Mouse (Mus musculus) lung, postnatal 36 days (tissue): ENCODE data around the gene Casp12.
"Not testable (repeated sequence)": the region's sequence is repeated elsewhere in the genome, so short reads cannot be mapped to it uniquely, and the experiment has no call there.

ENCODE experiments used
- DNase-seq: peaks from one replicate; pipeline ENCODE4 v3.0.0; 2022; ENCODE audit warnings: mixed read lengths

Gene Casp12

DNA sequence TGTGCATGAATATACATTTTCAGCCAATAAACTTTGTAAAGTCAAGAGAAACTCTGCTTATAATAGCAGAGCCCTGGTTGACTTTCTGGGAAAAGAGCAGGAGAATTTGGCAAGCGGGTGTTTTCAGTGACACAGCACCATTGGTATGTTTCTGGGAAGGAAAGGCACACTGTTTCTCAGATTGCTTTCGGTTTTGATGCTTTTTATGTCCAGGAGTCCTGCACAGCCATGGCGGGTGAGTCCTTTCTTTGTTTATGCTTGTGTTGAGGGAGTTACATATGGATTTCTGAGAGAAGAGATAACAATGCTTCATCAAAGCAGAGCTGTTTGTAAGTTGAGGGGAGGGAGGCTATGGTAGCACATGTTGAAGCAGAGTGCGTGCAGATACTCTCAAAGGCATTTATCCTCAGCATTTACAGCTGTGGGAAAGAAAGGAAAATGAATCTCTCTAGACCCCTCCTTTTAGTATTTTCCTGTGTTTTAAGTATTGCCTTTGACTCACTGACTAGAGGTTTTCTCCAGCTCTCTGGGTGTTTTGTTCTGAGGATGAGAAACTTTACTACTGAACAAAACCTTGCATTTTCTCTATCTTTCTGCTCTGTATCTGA is at the start of gene Casp12:
Casp12 (plus strand) TSS at position 140 of the 608 bp plus-strand sequence.
- peak; percentile 37 for DNase-seq

DNA sequence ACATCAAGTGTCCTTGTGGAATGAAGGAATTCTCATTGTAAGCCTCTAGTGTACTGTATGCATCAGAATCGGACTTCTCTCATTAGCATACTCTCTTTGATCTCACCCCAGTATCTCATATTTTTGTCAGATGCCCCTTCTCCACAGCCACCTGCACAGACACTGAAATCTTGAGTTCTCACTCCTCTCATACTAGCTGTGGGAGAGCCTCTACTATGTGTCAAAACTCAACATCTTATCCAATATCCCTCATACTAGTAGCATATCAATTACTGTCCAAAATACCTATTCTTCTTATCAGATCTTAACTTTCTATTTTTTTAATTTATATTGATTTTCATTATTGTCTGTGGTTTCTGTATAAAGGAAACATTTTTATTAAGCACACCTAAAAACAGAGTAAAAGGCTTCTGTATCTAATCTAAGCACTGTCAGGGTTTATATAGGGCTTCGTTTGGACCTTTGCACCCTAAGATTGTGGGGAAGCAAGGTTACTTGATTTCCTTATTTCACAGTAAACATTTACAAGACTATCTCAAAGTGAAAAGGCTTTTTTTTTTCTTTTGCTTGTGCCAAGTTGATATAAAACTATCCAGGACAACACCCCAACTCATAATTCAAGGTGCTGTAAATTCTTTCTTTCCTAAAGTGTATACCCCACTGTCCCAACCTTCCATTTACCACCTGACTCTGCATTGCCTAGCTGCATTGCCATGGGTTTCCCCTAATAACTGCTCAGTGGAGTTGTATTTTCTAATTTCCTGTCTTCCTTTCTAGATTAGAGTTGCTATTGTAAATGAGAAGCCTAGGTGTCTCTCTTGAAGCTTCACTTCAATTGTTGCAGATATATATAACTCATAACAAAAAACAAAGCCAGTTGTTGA is 48.6 kb upstream of the Casp12 start:
- DNase-seq, result no peak

DNA sequence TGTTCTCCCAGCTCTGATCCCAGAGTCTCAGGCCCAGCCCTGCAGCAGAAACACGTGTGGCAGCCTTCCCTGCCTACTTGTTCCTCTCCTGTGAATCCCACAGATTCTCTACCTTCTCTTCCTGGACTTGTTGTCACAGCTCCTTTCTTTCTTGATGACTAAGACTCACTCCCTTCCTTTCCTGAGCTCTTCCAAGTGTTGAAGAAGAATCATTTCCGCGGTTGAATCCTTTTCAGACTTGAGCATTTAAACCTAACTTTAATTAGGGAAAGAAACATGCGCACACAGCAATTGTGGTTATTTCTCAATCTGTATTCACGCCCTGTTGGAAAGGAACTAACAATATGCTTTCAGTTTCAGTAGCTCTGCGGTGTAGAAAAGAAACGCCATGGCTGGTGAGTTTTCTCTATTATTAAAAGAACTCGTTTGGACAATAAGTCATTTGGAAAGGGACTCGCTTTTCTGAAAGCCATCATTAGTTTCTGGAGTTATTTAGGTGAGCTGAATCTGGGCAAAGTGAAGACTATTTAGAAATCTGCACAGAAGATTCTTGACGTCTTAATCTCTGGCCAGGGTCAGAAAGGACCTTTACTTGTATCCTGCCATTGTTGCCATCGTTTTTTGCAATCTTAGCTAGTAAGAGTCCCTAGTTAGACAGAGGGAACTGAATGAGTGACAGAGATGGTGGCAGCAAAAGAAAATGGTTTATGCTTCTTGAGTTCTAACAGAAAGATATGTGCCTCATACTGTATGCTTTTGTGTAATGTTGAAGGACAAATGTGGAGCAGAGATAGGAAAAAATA is 46.7 kb upstream of the Casp12 start, which contains the start of gene Casp1:
Casp1 (plus strand) TSS at position 189 of the 803 bp plus-strand sequence.
- peak; percentile 45 for DNase-seq

DNA sequence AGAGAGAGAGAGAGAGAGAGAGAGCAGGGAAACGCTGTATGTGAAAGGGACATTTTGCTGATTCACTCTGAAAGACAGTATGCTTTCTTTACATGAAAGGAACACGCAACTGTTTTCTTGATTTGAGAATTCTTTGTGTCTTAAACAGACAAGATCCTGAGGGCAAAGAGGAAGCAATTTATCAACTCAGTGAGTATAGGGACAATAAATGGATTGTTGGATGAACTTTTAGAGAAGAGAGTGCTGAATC is 46.2 kb upstream of the Casp12 start:
- no peak for DNase-seq

DNA sequence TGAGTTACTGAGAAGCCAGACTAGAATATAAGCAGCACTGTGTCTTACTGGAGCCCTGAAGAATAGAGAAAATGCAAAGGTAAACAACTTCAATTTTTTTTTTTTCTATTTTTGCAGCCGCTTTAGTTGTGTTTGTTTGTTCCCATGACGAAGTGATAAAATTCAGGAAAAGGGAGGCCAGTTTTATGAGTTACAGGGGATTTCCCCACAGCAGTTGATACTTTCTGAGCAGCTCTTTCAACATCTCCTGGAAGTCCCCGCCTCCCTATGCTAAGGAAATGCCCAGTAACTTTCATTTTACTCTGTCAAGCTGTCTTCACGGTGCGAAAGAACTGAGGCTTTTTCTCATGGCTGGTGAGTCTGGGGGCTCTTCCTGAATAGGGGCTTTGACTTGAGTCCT is 36.7 kb upstream of the Casp12 start, which contains the start of gene Casp4:
Casp4 (plus strand) TSS at position 268 of the 400 bp plus-strand sequence.
- peak; percentile 68 for DNase-seq

DNA sequence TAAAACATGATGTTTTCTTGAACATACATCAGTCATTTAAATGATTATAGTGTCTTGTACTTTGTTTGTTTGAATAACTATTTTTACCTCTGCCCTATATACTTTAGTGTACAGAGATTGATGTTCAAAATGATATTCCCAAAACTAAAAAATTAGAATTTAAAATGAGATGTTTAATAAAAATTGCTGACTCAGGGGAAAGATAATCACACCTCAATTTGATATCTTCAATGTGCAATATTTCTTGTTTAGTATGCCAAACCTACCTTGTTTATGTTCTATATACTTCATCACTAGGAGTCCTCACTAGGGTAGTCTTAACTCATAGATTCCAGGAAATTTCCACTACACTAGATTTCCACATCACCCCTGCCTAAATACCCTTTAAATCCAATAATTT is 35.1 kb upstream of the Casp12 start:
- DNase-seq, result no peak

DNA sequence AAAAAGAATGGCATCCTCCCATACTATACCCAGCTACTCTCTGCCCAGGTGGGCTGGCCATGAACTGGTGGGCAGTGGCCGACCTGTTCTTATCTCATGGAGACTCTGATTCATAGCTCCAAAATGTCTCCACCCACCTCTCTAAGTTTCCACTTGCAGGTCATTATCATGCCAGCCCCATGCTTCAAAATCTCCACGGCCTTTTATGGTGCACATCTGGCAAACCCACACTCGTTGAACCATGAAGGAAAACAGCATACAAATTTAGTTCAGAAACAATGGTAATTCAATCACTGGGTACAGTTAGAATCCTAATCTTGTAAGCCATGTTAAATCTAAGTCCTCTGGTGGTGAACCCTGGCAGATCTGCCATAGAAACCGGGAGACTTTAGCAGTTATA is 33.8 kb upstream of the Casp12 start:
- DNase-seq, result peak; percentile 30

DNA sequence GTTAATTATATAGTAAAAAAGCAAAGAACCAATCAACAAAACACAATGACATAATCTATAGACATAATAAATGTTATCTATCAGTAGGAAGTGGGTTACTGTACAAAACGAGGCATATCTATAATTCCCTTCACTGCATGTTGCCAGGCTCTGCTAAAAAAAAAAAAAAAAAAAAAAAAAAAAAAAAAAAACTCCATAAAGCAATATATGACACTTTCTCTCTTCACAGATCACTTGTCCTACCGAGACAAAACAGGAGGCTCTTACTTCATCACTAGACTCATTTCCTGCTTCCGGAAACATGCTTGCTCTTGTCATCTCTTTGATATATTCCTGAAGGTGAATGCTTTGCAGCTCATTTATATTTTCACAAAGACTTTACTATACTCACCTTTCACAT is 17.0 kb upstream of the Casp12 start:
- DNase-seq, result no peak

DNA sequence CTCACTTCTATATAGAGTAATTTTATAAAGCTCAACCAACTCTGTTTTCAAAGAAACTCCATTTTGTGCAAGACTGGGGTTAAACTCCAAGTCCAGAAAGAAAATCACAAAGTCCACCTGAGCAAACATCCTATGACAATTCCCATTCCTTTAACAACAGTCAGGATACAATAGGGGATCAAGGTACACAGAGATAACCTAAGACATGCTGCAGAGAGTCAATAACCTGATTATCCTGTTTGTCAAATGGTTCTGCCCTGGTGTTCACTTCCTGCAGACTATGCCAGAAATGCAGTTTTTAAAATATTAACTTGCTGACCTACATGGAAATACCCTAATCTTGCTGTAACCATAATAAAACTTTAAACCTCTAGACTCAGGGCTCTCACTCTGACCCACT is 12.8 kb upstream of the Casp12 start:
- no peak for DNase-seq

DNA sequence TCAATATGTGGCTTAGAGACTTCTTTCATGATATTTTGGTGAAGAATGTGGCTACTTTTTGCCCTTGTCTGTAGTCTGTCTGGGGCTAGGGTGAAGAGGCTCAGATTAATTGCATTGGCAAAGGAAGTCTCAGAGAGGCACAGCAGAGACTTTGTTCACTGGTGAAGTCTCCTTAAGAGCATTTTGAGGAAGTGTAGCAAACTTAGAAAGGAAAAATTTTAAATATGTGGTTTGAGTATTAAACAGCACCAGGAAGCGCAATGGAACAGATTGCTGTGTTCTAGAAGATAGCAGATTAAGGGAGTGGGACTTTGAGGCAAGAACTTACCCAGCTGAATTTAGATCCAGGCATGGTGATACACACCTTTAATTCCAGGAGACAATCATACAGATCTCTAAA is 11.8 kb upstream of the Casp12 start:
- no peak for DNase-seq

DNA sequence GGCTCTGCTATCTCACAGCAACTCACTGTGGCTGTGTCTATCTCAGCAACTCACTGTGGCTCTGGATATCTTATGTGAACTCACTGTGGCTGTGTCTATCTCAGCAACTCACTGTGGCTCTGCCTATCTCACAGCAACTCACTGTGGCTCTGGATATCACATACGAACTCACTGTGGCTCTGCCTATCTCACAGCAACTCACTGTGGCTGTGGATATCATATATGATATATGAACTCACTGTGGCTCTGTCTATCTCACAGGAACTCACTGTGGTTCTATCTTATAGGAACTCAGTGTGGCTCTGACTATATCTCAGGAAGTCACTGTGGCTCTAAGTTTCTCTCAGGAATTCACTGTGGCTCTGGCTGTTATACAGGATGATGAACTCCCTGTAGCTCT is 2.1 kb upstream of the Casp12 start:
- no peak for DNase-seq

DNA sequence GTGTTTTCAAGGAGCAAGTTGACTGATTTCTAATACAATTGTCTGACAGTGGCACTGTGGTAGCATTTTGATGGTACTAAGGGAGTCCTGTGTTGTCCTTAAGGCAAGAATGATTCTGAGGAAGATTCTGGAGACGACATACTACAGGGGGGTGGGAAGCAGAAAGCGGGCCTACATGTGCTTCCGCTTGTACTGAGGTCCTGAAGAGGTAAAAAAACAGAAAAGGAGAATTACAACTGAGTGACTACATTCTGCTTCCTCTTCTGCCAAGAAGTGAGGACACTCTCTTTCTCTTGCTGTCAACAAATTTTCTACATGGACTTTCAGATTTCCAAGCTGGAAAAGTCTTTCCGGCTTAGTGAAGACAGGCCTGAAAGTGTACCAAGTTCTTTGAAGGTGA is 1.1 kb upstream of the Casp12 start:
- DNase-seq, result no peak

DNA sequence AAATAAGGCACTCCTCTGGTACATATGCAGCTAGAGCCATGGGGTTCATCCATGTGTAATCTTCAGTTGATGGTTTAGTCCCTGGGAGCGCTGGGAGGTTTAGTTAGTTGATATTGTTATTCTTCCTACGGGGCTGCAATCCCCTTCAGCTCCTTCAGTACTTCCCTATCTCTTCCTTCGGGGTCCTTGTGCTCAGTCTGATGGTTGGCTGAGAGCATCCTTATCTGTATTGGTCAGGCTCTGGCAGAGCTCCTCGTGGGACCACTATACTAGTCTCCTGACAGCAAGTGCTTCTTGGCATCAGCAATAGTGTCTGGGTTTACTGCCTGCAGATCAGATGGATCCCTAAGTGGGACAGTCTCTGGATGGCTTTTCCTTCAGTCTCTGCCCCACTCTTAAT is 2.2 kb downstream of the Casp12 start:
- no peak for DNase-seq

DNA sequence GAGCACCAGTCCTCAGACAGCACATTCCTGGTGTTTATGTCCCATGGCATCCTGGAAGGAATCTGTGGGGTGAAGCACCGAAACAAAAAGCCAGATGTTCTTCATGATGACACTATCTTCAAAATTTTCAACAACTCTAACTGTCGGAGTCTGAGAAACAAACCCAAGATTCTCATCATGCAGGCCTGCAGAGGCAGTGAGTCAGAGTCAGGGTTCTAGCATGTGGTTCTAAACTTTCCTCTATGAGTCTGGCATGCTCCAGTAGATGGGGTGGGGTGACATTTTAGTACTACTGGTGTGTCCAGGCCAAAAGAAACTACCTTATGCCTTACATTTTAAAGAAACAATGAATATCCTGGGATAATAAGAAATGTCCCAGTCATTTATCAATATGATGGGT is 8.4 kb downstream of the Casp12 start:
- no peak for DNase-seq

DNA sequence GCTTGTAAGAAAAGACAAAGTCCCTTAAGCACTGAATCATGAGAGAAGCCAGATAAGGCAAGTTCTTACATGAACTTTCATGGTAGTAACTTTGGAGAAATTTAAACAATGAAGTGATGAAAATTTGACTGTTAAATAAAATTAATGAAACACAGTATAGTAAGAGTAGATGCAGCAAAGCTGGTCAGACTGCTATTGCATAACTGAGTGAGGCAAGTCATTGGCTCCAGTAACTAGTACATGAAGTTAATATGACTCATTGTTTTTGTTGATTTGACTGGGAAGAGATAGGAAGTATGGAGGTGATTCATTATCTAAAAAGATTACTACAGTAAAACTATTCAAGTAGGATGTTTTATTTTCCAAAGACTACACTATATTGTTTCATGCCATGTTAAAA is 11.6 kb downstream of the Casp12 start:
- peak; percentile 19 for DNase-seq

DNA sequence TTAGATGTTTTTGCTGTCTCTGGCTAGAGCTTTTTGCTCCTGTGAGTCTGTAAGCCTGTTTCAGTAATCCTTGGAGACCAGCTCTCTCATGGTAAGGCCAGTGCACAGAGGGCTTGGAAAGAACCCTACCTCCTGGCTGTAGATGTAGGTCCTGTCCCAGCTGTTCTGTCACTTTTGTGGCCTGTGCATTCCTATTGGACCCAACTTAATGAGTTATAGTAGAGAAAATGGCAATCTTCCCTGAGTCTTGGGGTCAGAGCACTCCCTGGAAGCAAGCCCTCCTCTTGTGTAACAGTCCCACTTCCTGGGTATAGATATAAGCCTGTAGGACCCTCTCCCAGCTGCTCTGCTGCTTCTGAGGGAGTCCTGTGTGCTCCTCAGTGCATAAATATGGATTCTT is 48.3 kb downstream of the Casp12 start:
- no peak for DNase-seq

DNA sequence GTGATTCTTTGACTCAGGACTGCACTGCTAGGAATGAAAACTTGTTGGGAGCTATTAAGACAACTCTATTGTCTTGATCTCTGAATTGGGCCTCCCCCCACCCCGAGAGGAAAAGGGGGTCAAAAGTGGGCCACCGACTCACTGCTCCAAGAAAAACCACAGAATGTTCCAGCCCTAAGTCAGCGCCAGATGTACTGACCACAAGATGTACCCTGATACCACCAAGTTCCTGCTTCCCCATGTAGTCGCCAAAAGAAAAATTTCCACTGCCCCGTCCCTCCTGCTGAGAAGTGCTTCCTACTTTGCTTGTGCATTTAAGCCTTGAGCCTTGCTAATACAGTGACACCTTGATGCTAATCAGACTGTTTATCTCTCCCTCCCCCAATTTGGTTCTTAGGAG is 50.6 kb downstream of the Casp12 start:
- not testable (repeated sequence) for DNase-seq

DNA sequence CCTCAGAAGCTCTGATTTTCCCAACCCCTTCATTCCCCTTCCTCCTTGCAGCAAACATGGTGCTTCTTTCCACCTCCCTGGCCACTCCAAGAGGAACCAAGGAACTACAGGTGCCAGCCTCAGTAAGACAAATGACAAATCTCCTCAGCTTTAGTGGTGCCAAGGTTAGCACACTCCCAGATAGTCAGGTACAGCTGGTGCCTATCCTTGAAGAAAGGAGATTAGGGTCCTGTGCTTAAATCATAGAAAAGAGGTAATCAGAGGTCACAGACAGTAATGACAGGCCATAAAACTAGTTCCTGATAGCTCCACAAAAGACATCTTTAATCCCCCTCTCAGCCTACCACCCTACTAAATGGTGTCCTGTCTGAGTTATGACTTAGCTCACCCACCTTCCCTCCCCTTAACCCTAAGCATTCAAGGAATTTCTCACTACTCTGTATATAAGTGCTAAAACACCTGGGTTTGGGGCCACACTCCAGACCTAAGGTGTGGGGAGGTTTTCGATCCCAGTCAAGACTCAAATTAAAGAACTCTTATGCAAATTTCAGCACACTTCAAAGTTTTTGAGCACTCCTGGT is 65.8 kb downstream of the Casp12 start:
- no peak for DNase-seq

DNA sequence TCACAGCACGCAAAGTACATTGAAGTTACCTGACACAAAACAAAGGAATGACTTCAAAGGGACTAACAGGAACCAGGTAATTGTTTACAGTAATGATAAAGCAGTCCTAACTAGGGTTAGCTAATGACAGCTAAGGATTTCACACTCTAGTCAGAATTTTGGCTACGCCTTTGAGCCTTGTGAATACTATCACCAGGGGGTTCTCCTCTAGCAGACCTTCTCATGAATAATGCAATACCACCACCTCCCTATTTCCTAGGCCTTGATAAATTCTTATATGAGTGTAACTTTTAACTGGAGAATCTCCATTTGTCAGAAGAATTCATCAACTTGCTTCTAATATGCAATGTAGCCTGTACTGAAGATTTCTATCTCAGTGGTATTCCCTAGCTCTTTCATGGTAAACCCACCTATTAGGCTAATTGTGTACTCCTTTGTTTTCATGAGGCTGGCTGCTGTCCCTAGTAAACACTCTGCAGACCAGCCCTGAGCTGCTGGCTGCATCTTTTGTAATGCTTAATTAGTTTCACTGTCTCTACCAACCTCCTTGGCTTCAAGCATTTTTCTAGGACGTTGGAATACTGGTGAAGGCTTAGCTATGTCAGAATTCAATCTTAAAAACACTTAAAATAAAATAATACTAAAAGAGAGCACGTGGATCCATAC is 67.3 kb downstream of the Casp12 start:
- no peak for DNase-seq

DNA sequence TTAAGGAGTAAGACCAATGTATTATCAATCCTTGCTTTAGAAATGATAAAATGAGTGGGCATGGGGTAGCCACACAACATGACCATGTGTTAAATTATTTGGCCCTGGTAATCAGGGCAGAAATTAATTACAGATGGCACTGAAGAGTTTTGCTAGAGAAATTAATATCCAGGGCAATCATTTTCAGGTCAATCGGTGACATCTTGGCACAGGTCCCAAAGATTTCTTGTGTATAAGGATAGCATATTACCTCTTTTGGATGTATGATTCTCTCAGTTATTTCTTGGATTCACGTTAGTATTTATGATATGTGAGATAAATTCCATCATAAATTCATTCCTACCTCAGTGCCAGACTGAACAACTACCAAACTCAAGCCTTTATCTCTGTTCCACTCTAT is 72.6 kb downstream of the Casp12 start:
- DNase-seq, result no peak
